Mouse (Mus musculus) mouse trophoblast stem cell (cell line): ENCODE data around the gene Pdp2.

Source experiments
- in situ Hi-C, 2 experiments: fragments of 300-500 bp; cut with MseI, MboI; formaldehyde crosslinking; loops; 2 replicates in 1 of 2; 3 replicates in 1 of 2; pipeline ENCODE4 v1.15.1; 2025

Gene Pdp2

DNA sequence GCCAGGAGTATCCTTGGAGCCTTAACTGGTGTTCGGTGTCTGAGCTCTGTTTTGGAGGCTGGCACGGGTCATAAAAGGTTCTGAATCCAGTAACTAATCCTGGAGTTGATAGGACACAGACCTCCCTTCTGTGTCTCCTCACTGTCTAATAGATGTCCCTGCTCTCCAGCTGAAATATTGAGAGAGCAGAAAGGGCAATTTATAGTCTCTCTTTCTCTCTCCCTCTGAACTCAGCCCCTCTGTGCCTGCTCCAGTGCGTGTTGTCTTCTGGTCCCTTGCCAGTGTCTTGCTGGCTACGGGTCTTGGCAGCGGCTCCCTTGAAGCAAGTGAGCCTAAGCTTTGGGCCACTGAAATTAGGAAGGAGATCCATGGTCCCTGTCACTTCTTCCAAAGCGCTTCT lies 6.4 kb downstream of the Pdp2 start:
- in situ Hi-C loops: no loop called here

- in situ Hi-C loops: no loop called here
These were observed 7.2 kb downstream of the Pdp2 start for GRCm38 (mm10) chr8:104598496-104598895.

GRCm38 (mm10) chr8:104601386-104601785 lies 10.1 kb downstream of the Pdp2 start:
- in situ Hi-C loops: no loop called here

DNA sequence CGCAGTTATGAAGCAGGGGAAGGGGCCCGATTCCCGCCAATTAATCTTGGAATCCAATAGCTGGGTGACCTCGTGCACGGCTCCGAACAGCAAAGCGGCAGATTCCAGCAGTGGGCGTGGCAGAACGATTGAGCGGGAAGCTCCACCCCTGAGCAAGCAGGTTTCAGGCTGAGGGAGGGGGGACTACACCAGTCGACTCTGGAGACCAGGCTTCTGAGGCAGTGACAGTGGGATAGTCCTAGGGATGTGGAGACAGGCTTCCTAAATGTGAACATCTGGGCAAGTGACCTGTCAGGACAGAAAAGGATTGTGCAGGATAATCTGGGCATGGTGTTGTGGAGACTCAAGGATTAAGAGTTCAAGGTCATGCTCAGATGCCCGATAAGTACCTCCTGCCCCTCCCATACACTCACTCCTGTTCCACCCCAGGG lies 10.7 kb downstream of the Pdp2 start:
- in situ Hi-C loops: no loop called here

- in situ Hi-C loops: no loop called here
These were observed 11.4 kb downstream of the Pdp2 start for GRCm38 (mm10) chr8:104602468-104603244.

DNA sequence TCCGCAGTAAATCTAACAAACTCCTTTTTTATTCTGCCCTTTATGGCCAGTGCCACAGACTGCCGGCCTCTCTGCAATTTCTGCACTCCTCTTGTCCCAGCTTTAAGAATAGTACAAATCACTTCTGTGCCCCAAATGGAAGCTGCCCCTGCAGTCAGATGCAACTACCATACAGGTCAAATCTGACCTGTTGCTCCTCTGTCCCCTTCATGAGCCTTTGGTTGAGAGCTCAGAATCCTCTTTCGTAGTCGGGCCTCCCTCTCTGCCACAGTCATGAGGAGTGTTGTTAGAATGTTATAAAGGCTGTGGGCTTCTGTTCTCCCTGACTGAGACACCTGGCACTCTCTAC lies 12.0 kb downstream of the Pdp2 start:
- in situ Hi-C loops: no loop called here

DNA sequence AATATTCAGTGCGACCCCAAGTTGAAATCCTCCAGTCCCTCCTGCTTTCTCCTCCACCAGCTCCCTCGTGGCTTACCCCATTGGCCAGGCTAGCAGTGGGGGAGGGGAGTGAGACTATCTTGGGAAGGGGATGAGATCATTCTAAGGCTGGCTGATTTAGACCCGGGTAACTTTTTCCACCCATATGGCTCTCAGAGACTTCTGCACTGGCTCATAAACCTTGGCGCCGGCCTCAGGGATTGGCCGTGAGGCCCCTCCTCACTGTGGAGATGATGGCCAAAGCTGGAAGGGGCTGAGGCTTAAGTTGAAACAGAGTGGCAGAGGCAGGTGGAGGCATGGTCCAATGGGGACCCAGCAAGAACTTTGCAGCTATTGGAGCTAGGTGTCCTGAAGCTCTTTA lies 15.1 kb downstream of the Pdp2 start:
- in situ Hi-C loops: no loop called here

- in situ Hi-C loops: no loop called here
These were observed 16.7 kb downstream of the Pdp2 start for GRCm38 (mm10) chr8:104607944-104608343.

- in situ Hi-C loops: no loop called here
These were observed 18.0 kb downstream of the Pdp2 start for GRCm38 (mm10) chr8:104609222-104609621.

GRCm38 (mm10) chr8:104610185-104610766 lies 19.0 kb downstream of the Pdp2 start:
- in situ Hi-C loops: no loop called here

- in situ Hi-C loops: no loop called here
These were observed 20.4 kb downstream of the Pdp2 start for GRCm38 (mm10) chr8:104611613-104612012.

DNA sequence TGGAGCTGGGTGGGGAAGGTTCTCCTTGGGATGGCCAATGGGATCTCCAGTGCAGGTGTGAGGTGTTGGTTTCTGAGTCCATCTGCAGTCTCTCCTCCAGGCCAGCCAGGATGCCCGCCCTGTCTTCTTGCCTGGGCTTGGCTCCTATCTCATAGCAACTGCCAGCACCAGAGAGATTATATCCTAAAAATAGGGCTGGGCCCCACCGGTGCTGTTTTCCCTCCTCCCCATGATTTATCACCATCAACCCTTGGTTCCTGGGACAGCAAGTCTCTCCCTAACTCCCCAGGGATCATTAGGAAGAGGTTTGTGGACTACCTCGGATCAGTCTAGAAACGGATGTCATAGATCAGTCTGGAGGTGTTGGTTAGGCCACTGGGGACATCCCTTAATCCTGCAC lies 21.9 kb downstream of the Pdp2 start:
- in situ Hi-C loops: no loop called here

GRCm38 (mm10) chr8:104620765-104621164 lies 29.5 kb downstream of the Pdp2 start:
- in situ Hi-C loops: no loop called here

- in situ Hi-C loops: no loop called here
These were observed 32.9 kb downstream of the Pdp2 start, which contains the start of gene Cdh16 for GRCm38 (mm10) chr8:104624161-104624560. Gene Cdh16 (minus strand): TSS chr8:104624396.

DNA sequence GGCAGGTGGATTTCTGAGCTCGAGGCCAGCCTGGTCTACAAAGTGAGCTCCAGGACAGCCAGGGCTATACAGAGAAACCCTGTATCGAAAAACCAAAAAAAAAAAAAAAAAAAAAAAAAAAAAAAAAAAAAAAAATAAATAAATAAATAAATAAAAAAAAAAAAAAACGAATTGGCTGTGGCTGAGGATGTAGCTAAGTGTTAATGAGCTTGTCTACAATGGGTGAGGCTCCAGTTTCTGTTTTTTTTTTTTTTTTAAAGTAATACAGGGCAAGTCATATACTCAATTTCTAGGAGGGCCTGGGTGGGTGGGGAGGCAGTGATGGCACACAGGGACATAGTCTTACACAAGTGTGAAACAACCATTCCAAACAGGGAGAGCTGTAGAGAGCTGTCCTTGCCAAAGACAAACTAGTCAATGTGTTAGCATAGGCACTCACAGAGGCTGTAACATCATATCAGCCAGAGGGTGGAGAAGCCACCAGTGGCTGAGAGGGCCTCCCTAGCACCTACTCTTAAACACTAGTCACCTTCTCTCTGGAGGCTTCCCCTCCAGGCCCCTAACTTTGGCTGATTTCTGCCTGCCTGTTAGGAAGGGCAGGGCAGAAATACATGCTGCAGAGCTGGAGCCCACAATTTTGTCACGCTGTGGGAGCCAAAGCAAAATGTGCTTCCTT lies 36.0 kb downstream of the Pdp2 start:
- in situ Hi-C loops: no loop called here

DNA sequence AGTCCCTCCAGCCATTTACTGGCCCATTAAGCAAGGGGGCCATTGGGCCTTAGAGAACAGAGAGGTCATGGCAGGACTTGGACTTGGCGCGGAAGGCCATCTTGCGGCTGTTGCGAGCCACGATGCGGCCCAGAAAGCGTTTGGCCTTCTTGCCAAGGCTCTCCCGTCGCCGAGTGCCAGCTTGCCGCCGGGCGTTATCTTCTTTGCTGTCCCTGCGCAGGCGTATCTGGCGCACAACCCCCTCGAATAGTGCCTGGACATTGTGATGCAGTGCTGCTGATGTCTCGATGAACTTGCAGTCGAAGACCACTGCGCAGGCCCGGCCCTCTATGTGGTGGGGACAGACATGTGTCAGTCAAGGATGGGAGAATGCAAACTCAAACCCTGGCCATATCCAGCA lies 37.2 kb downstream of the Pdp2 start:
- in situ Hi-C loops: no loop called here

- in situ Hi-C loops: no loop called here
These were observed 38.3 kb downstream of the Pdp2 start for GRCm38 (mm10) chr8:104629306-104630110.

GRCm38 (mm10) chr8:104630111-104630479 lies 38.8 kb downstream of the Pdp2 start:
- in situ Hi-C loops: no loop called here

DNA sequence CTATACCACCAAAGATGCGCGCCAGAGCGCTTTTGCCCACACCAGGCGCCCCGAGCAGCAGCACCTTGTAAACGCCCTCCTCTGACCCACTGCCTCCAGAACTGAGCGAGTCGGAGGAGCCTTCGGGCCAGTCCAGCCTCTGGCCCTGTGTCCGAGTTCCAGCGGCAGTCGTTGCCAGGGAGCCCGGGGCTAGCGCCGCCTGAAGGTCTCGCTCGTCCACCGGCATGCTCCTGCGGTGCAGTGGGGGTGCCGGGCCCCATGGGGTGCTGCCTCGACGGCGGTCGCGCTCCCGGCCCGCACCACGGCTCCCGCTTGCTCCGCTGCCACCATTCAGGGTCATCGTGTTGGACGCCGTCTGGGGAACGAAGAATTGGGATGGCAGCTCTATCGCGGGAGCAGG lies 39.3 kb downstream of the Pdp2 start:
- in situ Hi-C loops: no loop called here

DNA sequence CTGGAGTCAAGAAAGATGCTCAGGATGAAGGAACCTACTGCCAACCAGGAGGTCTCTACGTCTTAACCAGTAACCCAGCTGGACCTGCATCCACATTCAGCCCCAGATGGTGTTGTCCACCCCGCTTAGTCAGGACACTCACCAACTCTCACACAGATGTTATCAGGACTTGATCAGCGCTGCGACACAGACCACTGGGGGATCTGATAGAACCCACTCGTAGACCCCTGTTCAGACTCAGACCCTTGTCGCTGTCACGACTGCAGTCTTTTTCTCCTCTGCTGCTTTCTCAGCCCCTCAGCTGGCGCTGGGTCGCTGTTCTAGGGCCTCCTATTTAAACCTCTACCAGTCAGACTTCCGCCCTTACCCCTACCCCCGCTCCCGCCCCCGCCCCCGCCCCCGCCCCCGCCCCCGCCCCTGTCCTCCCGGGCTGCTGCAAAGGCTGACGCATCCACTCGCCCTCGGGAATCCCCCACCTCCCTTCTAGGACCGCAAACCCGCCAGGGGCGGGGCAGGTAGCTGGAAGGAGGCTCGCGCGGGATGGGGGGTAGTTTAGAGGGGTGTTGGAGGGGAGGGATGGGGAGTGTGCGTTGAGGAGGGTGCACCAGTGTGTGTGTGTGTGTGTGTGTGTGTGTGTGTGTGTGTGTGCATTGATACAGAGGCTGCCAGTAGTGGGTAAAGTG lies 39.9 kb downstream of the Pdp2 start, which contains the start of gene Rrad:
Gene Rrad (minus strand): TSS at position 347 of the 683 bp plus-strand sequence.
- in situ Hi-C loops: no loop called here

- in situ Hi-C loops: no loop called here
These were observed 40.7 kb downstream of the Pdp2 start for GRCm38 (mm10) chr8:104631975-104632374.
